Mouse (Mus musculus) C2C12 (cell line): ENCODE measurements at regions not wholly inside any gene's neighbourhood (a gene's known extent, or its start where the extent isn't known, plus 50 kb on each side); places are given as distances from the start of the nearest gene placed in this dataset.
"Not testable (repeated sequence)": the region's sequence is repeated elsewhere in the genome, so short reads cannot be mapped to it uniquely, and the experiment has no call there.

Experiments used
- H3K27me3 ChIP-seq: one replicate; pipeline ENCODE4 v1.6.1; 2011; ENCODE audit not compliant: control insufficient read depth, insufficient read depth, insufficient read length
- H3K36me3 ChIP-seq: one replicate; pipeline ENCODE4 v1.6.1; 2011; ENCODE audit not compliant: control insufficient read depth, insufficient read depth
- H3K4me3 ChIP-seq: one replicate; pipeline ENCODE4 v1.5.1; 2011; ENCODE audit warnings: mild to moderate bottlenecking, control low read depth; ENCODE audit not compliant: poor library complexity, insufficient read depth, severe bottlenecking
- H3K79me2 ChIP-seq: one replicate; pipeline ENCODE4 v1.6.1; 2011; ENCODE audit not compliant: control insufficient read depth, insufficient read depth
- H3K79me3 ChIP-seq: one replicate; pipeline ENCODE4 v1.6.1; 2011; ENCODE audit warnings: low read depth, control low read depth
- H3ac ChIP-seq: one replicate; pipeline ENCODE3; 2011; ENCODE audit warnings: low read depth; ENCODE audit not compliant: control insufficient read depth, insufficient read length
- CEBPB ChIP-seq: IDR thresholded peaks from one replicate; pipeline ENCODE4 v1.6.1; 2011; ENCODE audit warnings: low read depth, mild to moderate bottlenecking, control low read depth, moderate library complexity
- CTCF ChIP-seq: IDR thresholded peaks from one replicate; pipeline ENCODE4 v1.5.1; 2011; ENCODE audit not compliant: control insufficient read depth, insufficient read depth, insufficient read length
- FOSL1 ChIP-seq: IDR thresholded peaks from one replicate; pipeline ENCODE4 v1.8.0; 2011; ENCODE audit warnings: mild to moderate bottlenecking, low read length; ENCODE audit not compliant: poor library complexity, insufficient read depth, severe bottlenecking
- MAX ChIP-seq: IDR thresholded peaks from one replicate; pipeline ENCODE4 v1.6.1; 2011; ENCODE audit warnings: mild to moderate bottlenecking, control low read depth
- MYOD1 ChIP-seq: IDR thresholded peaks from one replicate; pipeline ENCODE4 v1.6.1; 2011; ENCODE audit warnings: low read depth; ENCODE audit not compliant: control insufficient read depth, insufficient read length
- MYOG ChIP-seq: IDR thresholded peaks from one replicate; pipeline ENCODE4 v1.6.1; 2011; ENCODE audit not compliant: control insufficient read depth, insufficient read length; ENCODE audit errors: extremely low read depth
- USF1 ChIP-seq: IDR thresholded peaks from one replicate; pipeline ENCODE4 v1.6.1; 2011; ENCODE audit warnings: low read depth, mild to moderate bottlenecking, control low read depth, moderate library complexity

DNA sequence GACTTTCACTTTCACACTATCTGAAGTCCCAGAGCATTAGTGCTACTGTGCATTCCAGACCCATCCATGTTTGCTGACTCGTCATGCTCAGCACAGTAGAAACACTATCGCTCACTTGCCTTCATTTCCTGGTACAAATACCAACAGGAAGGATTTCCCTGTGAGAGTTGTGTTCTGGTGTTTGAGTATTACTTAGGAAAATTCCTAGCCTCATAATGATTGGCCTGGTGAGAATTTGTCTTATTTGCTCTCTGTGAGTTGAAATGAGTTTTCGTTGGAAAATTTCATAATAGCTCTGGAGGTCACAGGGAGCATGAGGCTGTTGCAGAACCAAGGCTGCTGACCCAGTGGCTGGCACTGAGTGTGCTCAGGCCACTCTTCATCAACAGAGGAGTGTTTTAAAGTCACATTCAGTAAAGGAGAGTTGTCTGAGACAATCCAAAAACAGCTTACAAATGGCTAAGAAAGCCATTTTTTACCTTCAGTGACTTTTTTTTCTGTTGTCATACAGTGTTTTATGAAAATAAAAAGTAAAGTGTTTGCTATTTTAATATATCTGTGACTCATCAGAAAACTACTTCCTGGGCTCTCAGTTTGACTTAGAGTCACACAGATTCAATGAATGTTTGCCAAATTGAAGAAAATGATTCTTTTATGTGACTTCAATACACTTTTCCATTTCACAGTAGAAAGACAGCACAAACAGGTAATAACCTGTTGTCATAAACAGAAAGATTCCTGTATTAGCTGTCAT lies 64.4 kb upstream of the Zcchc2 start:
- H3K27me3 ChIP-seq: no peaks in the 10 kb centered on the region
- no peaks in the 10 kb centered on the region for H3K79me2 ChIP-seq
- H3ac ChIP-seq: no peak overlapping the region
- no peak overlapping the region for H3K4me3 ChIP-seq
- no peaks in the 10 kb centered on the region for H3K79me3 ChIP-seq
- H3K36me3 ChIP-seq: no peaks in the 10 kb centered on the region
- TF ChIP-seq USF1 (no peak), FOSL1 (peak; percentile 8), MYOG (no peak)

DNA sequence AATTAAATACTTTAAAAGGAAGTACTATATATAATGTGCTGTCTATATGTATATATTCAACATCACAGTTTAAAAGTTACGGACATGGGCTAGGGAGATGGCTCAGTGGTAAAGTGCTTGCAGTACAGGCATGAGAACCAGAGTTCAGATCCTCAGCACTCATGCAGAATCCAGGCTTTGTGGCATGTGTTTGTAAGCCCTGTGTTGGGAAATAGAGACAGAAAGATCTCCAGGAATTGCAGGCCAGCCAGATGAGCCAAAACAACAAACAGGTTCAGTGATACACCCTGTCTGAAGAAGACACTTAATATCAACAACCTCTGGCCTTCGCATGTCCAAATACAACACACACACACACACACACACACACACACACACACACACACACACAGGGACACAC lies 63.3 kb upstream of the Zcchc2 start:
- Histone ChIP-seq H3K79me2 (no peaks in the 10 kb centered on the region), H3K4me3 (no peak overlapping the region), H3ac (no peak overlapping the region), H3K79me3 (no peaks in the 10 kb centered on the region), H3K27me3 (no peaks in the 10 kb centered on the region), H3K36me3 (no peaks in the 10 kb centered on the region)
- TF ChIP-seq CTCF (no peak), FOSL1 (no peak), MYOD1 (no peak), USF1 (no peak), MYOG (no peak), MAX (no peak), CEBPB (no peak)

DNA sequence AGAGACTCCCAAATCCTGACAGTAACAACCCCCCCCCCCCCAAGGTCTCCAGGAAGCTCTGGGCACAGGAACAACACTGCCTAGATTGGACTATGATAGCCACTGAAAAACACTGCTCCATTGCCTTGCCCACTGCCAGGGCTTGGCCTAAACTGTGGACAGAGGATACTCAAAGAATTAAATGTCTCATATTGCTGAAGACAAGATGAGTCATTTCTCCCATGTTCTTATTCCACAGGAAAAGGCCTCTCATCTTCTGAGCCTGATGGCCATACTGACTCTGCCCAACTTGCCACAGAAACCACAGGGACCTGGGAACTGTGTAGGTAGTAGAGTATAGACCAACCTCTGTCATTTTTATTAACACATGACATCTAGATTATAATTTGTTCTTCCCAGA lies 59.4 kb upstream of the Zcchc2 start:
- H3K4me3 ChIP-seq: no peak overlapping the region
- H3K79me2 ChIP-seq: no peaks in the 10 kb centered on the region
- no peaks in the 10 kb centered on the region for H3K27me3 ChIP-seq

DNA sequence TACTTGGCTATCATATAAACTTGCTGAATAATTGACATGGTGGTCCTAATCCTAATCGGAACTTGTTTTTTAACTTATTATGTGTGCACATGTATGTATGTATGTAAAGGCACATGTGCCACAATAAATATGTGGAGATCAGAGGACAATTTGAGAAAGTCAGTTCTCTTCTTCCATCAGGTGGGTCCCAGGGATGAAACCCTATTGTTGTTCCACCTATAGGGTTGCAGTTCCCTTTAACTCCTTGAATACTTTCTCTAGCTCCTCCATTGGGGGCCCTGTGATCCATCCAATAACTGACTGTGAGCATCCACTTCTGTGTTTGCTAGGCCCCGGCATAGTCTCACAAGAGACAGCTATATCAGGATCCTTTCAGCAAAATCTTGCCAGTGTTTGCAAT lies 56.0 kb upstream of the Zcchc2 start:
- not testable (repeated sequence) for H3ac ChIP-seq, H3K27me3 ChIP-seq, H3K36me3 ChIP-seq, H3K4me3 ChIP-seq, H3K79me3 ChIP-seq, H3K79me2 ChIP-seq

More for the DNA sequence above, 59.4 kb upstream of the Zcchc2 start:
- no peak overlapping the region for H3ac ChIP-seq
- no peaks in the 10 kb centered on the region for H3K79me3 ChIP-seq
- TF ChIP-seq MYOD1 (no peak), MAX (no peak), CEBPB (no peak), MYOG (no peak), CTCF (no peak), USF1 (no peak), FOSL1 (no peak)
- no peaks in the 10 kb centered on the region for H3K36me3 ChIP-seq
